Mouse (Mus musculus) right cerebral cortex, postnatal 25 days (tissue): ENCODE data around the gene Gm21981.
A peak's percentile ranks its signal among the peaks of the same experiment; 100 is the strongest.

Experiments
- DNase-seq: peaks from one replicate; pipeline ENCODE4 v3.0.0; 2022

The Gm21981 gene

DNA sequence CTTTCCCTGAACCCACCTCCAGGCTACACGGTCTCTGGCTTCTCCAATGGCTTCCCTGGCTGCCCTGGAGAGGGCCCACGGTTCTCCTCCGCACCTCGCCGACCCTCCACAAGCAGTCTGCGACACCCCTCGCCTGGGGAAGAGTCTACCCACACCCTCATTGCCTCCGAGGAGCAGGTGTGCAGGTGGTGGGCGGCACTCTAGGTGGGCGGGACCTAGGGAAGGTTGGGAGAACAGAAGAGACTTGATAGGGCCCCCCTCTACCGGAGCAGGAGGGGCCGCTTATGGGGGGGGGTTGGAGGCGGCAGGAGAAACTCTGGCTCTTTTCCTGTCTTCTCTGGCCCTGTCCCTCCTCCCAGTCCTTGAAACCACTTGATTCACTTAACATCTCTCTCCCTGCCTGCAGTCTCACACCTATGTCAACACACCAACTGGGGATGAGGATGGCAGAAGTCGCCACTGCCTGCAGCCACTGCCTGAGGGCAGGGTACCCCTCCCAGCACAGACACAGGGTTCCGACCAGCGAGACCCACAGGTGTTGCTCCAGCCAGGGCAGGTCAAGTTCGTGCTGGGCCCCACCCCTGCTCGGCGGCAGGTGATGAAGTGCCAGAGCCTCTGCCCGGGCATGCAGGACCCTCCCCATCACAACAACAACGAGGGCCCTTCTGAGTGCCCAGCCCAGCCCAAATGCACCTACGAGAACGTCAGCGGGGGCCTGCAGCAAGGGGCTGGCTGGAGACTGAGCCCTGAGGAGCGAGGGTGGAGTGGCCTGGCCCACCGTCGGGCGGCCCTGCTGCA is 8.5 kb upstream of the Gm21981 start:
- DNase-seq = no peak

DNA sequence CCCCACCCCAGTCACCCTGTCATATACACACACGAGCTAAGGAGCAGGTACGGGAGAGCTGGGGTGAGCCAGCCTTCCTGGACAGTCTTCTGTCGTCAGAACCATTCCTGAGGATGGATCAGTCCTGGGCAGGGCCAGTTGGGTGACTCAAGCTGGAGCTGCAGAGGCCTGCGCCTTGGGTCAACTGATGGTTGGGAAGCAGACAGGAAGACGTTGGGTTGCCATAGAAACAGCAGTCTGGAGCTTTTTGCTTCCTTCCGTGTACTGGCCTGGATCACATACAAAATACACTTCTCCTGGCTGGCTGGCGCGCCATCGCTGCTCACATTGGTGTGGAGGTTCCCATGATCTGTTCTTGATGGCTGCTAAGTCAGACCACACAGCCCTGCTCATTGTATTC is 7.5 kb upstream of the Gm21981 start:
- no peak for DNase-seq

DNA sequence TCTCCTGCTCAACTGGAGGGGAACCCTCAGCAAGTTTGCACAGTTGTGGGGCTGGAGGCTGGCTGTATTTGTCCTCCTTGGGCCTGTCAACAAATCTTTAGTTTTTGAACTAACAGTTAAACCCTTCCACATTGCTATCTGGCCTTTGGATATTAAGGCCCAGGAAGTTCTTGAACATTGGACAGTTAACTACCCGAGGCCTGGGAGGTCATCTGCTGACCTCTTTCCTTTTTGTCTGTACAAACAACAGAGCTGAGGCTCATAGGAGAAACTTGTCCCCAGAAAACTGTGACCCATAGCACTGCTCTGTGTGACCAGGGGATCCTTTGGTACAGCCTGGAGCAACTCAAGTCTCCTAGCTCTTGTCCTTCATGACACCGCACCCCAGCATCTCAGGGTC is 4.8 kb upstream of the Gm21981 start:
- no peak for DNase-seq

DNA sequence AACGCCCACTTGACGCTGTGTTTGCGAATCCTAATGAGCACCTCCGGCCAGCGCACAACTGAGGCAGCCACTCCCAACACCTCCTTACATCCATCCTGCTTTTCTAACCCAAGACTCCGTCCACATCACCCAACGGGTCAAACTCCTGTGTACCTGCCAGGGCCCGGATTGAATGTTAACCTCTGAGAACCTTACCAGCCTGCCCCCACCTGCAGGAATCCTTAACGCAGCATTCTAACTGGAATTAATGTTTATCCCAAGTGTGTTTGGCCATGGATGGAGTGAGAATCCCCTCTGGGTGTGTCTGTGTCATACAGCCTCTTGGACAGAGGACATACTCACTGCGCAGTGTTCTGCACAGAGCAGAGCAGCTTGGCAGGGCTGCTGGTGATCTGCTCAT is 3.9 kb upstream of the Gm21981 start:
- DNase-seq = no peak

DNA sequence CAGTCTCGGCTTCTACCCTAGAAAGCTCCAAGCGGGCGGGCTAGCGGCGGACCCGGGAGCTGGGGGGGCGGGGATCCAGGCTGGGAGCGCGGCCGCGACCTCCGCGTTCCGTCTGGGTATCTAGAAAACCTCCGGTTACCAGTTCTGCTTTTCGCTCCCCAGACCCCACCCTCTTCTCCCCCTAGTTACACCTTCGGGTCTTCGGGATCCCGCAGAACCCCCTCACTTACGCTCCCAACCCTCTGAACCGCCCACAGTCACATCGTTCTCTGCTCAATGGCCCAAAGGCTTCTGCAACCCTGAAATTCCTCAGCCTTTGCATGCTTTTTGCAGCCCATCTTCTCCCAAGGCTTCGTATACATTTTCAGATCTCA is 1.1 kb upstream of the Gm21981 start:
- no peak for DNase-seq

DNA sequence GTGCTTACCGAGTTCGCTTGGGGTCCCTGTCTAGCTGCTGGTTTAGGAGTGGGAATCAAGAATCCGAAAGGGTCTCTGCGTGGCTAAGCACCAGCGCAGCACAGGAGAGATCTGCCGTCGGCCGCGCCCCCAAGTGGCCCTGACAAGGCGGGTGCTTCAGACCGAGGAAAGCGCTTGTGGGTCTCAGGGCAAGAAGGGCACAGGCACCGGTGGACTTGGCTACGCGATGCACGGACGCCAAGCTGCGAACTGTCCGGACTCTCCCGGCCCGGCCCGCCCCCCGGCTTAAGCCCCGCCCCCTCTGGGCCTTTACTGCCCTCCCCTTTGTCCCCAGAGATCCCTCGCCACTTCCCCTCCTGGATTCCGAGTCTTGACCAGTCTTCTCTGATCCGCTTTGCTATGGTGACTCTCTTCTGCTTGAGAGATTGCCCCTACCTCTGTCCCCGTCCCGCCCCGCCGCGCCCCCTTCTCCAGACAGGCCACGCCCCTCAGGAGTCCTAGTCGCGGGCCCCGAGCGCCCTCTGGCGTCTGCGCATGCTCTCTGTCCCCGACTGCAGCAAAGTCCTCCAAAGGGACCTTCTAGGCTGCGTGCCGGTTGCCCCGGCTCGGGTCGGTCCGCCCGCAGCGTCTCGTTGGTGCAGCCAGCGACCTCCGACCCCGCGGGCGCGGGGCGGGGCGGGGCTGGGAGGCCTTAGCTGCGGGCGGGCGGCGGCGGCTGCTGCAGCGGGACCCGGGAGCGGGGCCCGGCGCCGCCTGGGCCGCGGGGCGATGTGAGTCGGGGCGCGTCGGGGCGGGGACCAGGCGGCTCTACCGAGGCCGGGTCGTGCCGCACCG is 465 bp upstream of the Gm21981 start, which contains the start of gene Prickle4:
TSS of gene Prickle4 (minus strand) at position 234 of the 834 bp plus-strand sequence.
- peak; percentile 96 for DNase-seq

DNA sequence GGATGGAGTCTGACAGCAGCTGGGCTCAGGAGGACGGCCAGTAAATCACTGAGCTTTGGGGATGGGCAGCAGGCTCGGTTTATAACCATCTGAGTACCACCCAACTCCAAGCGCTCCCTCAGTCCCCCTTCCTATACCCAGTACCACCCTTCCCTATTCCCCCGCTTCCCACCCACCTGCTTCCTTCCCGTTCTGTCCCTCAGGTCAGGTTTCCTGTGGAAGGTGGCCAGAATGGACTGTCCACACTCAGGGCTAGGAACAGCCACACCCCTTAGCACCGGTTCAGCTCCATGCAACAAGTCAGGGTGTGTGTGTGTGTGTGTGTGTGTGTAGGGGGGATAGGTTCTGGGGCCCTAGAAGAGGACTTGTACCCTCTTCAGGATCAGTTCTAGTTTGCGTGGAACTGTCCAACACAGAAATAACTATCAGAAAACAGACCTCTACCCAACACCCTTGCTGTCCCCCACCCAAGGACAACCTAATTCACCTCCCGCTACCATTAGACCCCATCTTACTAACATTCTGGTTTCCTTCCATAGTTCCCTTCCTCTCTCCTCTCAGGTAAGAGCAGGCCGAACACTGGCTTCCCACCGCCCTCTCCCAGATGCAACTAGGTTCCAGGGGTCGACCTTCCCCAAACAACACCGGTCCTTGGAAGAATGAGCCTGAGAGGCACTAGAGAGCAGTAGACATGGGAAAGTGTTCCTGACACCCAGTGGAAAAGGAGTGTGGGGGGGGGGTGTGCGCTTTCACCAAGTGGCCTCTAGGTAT is 399 bp downstream of the Gm21981 start:
- no peak for DNase-seq

DNA sequence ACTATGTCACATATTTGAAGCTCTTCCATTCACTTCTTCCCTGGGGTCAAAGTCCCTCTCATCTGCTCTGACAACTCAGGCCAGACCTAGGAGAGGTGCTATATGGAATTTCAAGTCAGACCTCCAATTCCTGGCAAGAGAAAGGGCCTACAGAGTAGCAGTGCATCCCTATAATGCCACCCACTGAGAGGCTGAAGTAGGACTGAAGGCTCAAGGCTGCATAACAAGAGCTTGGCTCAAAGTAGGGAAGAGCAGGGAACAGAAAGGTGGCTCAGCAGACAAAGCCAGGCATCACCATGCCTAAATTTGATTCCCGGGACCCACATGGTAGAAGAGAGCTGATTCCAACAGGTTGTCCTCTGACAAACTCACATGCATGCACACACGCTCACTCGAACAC is 2.6 kb downstream of the Gm21981 start:
- DNase-seq = no peak

DNA sequence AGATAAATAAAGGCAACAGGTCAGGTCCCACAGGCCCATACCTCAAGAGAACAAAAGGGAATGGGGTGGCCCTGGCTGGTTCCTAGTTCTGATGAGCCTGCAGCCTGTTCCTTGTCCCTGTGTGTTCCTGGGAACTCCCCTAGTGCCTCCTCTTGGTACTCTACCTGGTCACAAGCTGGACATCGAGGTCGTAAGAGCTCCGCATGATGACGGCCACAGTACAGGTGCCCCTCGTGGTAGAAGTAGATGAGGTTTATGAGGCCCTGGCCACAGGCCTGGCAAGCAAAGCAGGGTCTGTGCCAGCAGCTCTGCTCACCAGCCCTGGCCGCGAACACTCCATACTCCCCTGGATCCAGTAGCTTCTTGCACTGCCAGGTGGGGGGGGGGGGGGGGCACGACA is 4.4 kb downstream of the Gm21981 start:
- no peak for DNase-seq

DNA sequence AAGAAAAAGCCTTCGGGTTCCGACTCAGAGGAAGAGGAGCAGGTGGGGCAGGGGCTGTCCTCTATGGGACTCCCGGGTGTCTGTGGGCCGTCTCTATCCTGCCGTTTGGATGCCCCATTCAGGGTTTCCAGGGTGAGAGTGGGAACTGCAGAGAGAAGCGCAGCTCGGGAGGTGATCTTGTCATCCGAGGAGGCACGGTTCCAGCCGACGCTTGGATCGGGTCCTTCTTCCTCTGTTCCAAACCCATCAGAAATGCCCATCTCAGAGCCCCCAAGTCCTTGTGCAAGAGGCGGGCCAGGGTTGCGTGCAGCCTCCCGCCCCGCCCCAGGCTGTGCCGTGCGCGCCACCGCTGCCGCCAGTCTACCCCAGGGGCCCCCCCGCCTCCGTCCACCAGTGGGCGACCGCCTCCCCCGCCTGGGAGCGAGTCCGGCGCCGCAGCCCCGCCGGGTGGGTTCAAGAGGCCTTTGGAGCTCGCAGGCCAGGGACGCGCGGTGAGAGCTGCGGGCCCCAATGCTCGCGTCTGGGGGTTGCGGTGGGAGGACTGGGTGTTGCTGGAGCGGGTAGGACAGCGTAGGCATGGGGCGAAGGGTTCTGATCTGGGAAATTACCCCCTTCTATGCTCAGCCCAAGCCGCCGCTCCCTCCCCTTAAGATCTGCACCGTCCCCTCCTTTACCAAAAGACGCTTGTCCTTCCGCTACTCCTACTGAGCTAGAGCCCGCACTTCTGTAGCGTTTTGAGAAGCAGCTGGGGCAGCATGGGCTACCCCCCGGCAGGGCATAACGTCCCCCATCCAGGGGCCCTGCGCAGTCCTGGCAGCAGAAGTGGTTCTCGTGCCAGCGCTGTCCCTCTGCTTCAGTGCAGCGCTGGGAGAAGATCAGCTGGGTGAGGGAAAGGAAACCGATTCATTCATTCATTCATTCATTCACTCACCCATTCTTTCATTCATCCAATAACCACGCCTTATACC is 5.4 kb downstream of the Gm21981 start, which contains the start of gene Frs3:
TSS of gene Frs3 (plus strand) at position 423 of the 968 bp plus-strand sequence.
- peak; percentile 86 for DNase-seq

DNA sequence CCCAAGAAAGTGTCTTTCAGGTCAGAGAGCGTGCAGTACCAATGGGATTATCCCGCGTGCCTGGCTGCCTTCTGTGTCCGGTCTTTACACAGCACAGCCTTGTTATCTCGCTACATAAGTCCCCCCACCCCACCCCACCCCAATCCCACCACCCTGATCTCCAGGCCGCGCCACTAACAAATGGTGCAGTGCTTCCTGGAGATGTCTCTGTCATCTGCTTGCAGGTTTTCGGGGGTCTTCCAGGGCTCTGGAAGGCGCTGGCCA is 6.0 kb downstream of the Gm21981 start, which contains the start of gene Tomm6:
TSS of gene Tomm6 (minus strand) at position 43 of the 264 bp plus-strand sequence.
- DNase-seq = no peak

DNA sequence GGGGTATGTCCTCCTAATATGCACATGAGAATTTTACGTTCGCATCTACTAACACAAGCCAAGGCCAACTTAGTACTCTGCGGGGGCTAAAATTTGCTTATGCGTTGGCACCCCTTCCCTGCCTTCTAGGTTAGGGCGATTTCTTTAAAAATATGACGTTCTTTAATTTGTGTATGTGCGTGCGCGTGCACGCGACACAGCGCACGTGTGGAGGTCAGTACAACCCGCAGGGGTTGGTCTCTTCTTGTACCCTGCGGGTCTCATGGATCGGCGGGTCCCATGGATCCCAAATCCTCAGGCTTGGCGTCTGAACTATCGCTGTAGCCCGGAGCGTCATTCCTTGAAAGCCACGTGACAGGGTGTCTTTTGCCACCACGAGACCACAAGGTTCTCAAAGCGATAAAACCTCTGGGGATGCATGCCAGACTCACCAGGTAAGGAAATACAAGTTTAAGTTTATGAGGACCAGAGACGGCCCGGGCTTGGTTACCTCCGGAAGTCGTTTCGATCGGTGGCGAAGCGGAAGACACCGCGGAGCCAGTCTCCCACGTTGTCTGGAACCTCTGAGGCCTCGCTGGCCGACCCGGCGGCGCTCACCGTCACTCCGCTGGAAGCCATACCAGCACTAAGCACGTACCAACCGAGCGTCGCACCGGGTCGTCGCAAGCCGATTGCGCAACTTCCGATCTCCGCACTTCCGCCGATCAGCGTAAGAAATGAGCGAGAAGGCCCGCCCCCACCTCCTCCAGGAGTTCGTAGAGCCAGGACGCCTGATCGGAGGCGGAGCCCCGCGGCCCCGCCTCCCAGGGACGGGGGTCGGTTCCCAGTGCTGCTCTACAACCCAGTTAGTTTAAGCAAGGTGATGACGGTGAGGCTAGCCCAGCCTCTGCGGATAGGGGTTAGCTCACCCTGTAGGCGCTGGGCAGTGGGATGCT is 6.6 kb downstream of the Gm21981 start:
- DNase-seq = peak; percentile 95

DNA sequence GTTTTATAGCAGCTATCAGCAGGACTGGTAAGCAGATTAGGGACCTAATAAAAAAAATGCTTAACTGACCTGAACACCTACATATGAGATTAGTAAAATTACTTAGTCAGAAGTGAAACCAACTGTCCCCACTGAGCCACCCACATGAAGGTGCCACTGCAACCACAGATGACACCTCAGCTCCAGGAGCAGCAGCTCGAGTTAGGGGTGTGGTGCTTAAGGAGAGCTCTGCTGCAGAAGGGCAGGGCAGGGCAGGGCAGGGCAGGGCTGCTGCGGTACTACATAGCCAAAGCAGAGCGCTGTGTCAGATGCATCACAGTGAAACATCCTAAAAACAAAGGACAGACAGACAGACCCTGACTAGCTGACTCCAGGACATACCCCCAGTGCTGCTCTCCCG is 11.4 kb downstream of the Gm21981 start:
- DNase-seq = no peak

DNA sequence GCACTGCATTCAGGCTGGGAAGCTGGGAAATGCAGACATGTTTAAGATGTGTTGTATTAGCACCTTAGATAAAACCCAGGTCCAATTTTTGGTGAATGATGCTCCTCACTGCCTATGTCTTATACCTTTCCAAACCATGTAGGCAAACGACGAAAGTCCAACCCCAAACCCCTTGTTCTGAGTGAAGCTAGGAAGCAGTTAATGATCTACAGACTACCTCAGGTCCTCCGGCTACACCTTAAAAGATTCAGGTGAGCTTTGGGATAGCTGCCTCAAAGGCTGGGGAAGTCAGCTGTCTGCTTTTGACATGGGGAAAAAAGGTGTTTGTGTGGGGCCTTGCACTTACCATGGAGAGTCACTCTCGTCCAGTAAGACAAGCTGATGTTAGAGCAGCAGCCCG is 15.6 kb downstream of the Gm21981 start:
- no peak for DNase-seq

DNA sequence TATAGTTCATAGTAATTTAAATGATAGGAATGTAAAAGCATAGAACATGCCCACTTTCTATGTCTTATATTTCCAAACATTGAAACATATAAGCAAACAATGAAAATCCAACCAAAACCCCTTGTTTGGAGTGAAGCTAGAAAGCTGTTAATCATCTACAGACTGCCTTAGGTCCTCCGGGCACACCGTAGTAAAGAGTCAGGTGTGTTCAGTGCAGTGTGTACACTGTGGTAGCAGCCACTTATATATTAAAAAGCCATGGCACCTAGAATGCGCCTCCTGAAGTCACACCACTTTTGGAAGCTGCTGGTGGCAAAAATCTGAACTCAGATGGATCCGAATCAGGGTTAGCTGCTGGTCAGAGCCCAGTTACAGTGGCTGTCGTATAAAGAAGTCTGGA is 16.0 kb downstream of the Gm21981 start:
- no peak for DNase-seq

DNA sequence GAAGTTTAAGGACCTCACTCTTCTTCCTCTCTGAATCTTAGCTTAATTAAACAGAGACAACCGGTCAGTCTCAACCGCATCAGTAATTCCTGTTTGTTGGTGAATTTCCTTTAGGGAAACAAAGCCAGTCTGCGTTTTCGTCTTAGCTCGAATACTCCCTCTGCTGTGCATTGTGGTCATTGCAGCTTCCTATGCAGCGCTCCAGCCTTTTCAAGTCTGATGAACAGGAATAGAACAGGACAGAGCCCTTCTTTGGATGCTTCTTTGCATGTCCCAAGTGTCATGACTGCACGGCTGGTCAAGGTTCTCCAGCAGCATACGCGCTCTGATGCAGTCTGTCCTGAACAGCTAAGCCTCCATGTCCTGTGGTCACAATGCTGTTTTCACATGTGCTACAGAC is 17.7 kb downstream of the Gm21981 start:
- DNase-seq = peak; percentile 62

DNA sequence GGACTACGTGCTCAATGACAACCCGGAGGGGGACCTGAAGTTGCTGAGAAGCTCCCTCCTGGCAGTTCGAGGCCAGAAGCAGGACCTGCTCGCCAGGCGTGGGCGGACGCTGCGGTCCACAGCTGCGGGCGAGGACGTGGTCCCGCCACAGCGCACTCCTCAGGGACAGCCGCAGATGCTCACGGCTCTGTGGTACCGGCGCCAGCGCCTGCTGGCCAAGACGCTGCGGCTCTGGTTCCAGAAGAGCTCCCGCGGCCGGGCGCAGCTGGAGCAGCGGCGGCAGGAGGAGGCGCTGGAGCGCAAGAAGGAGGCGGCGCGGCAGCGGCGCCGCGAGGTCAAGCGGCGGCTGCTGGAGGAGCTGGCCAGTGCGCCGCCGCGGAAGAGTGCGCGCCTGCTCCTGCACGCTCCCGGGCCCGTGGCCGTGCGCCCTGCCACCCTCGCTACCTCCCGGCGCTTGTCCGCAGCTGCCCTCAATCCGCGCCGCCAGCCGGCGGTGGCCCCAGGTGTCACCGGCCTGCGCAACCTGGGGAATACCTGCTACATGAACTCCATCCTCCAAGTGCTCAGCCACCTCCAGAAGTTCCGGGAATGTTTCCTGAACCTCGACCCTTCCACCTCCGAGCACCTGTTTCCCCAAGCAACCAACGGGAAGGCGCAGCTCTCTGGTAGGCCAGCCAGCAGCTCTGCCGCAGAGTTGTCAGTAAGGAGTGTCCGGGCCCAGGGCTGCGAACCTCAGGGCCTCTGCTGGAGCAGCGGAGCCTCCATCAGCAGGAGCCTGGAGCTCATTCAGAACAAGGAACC is 21.7 kb downstream of the Gm21981 start:
- peak; percentile 58 for DNase-seq

DNA sequence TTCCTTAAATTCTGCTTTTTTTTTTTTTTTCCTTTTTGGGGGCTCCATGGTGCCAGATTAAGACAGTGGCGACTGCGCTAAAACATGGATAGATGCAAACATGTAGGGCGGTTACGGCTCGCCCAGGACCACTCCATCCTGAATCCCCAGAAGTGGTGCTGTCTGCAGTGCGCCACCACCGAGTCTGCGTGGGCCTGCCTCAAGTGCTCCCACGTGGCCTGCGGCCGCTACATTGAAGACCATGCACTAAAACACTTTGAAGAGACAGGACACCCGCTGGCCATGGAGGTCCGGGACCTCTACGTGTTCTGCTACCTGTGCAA is 22.3 kb downstream of the Gm21981 start:
- DNase-seq = no peak

DNA sequence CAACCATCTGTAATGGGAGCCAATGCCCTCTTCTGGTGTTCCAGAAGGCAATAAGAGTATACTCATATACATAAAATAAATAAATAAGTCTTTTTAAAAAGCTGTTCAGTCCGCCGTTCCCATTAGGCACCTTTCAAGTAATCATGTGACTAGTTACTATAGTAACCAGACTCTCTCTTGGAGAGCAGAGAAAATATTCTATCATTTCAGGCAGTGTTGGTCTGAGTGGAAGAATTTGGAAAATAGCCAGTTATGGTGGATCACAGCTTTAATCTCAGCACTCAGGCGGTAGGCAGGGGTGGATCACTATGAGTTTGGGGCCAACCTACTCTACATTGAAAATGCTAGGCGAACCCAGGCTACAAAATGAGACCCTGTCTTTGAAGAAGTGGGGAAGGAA is 25.1 kb downstream of the Gm21981 start:
- DNase-seq = no peak

DNA sequence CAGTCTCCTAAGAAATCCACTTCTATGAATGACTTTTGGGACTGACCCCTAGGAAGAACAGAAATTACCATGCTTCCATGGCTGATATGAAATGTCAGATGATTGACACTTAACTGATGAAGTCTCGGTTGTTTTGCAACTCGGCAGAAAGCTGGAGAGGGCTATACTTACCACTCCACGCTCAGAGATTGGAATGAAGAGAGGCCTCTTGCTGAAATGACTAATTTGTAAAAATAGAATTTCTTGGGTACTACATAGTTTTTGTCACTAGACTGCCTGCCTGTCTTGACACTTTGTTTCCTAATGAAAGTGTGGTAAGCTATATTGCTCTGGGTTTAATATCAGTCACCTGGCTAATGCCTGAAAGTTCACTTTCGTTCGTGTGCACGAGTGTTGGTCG is 29.8 kb downstream of the Gm21981 start:
- DNase-seq = no peak
